Mouse (Mus musculus): ENCODE results near the gene Lpp. TPM values are rescaled to one million over a fixed set of nuclear protein-coding genes. Genes with fewer than 3 reads are reported as not detected.

Lpp gene
- polyA plus RNA-seq, 1 experiment = 176 TPM

GRCm38 (mm10) chr16:24829860-24830259 is 436.6 kb downstream of the Lpp start:
- no peak overlapping the region for H3K4me3 ChIP-seq (ENCODE audit: control insufficient read depth, low read depth, low read length)
- no peaks in the 10 kb centered on the region for H3K36me3 ChIP-seq (ENCODE audit: control insufficient read depth, insufficient read depth, low read length)
- no peaks in the 10 kb centered on the region for H3K27me3 ChIP-seq (ENCODE audit: control insufficient read depth, insufficient read depth, low read length)
- no peak overlapping the region for H3K27ac ChIP-seq (ENCODE audit: control insufficient read depth, insufficient read depth, low read depth, low read length)
- TF ChIP-seq CTCF (IDR thresholded peaks at IDR 0.05; ENCODE audit: control insufficient read depth, insufficient read depth, insufficient replicate concordance, low read depth, low read length) = no peak
- TF ChIP-seq POLR2A (IDR thresholded peaks at IDR 0.05; ENCODE audit: control insufficient read depth, low read depth, low read length) = no peak
- no peaks in the 10 kb centered on the region for H3K4me1 ChIP-seq (ENCODE audit: control insufficient read depth, insufficient read depth, low read length)

- no peak for TF ChIP-seq CTCF (IDR thresholded peaks at IDR 0.05; ENCODE audit: control insufficient read depth, insufficient read depth, insufficient replicate concordance, low read depth, low read length)
- no peak for TF ChIP-seq POLR2A (IDR thresholded peaks at IDR 0.05; ENCODE audit: control insufficient read depth, low read depth, low read length)
- H3K27ac ChIP-seq (ENCODE audit: control insufficient read depth, insufficient read depth, low read depth, low read length) = no peak overlapping the region
- H3K36me3 ChIP-seq (ENCODE audit: control insufficient read depth, insufficient read depth, low read length) = no peaks in the 10 kb centered on the region
- no peaks in the 10 kb centered on the region for H3K4me1 ChIP-seq (ENCODE audit: control insufficient read depth, insufficient read depth, low read length)
- no peaks in the 10 kb centered on the region for H3K27me3 ChIP-seq (ENCODE audit: control insufficient read depth, insufficient read depth, low read length)
- H3K4me3 ChIP-seq (ENCODE audit: control insufficient read depth, low read depth, low read length) = no peak overlapping the region
Observed at GRCm38 (mm10) chr16:24830939-24831338, 437.6 kb downstream of the Lpp start.

GRCm38 (mm10) chr16:24833221-24833620 is 439.9 kb downstream of the Lpp start:
- H3K4me1 ChIP-seq (ENCODE audit: control insufficient read depth, insufficient read depth, low read length) = no peaks in the 10 kb centered on the region
- H3K27me3 ChIP-seq (ENCODE audit: control insufficient read depth, insufficient read depth, low read length) = no peaks in the 10 kb centered on the region
- H3K4me3 ChIP-seq (ENCODE audit: control insufficient read depth, low read depth, low read length) = no peak overlapping the region
- no peaks in the 10 kb centered on the region for H3K36me3 ChIP-seq (ENCODE audit: control insufficient read depth, insufficient read depth, low read length)
- TF ChIP-seq CTCF (IDR thresholded peaks at IDR 0.05; ENCODE audit: control insufficient read depth, insufficient read depth, insufficient replicate concordance, low read depth, low read length) (no peak), POLR2A (IDR thresholded peaks at IDR 0.05; ENCODE audit: control insufficient read depth, low read depth, low read length) (no peak)
- H3K27ac ChIP-seq (ENCODE audit: control insufficient read depth, insufficient read depth, low read depth, low read length) = no peak overlapping the region

GRCm38 (mm10) chr16:24834536-24834935 is 441.2 kb downstream of the Lpp start:
- no peaks in the 10 kb centered on the region for H3K4me1 ChIP-seq (ENCODE audit: control insufficient read depth, insufficient read depth, low read length)
- no peaks in the 10 kb centered on the region for H3K36me3 ChIP-seq (ENCODE audit: control insufficient read depth, insufficient read depth, low read length)
- TF ChIP-seq POLR2A (IDR thresholded peaks at IDR 0.05; ENCODE audit: control insufficient read depth, low read depth, low read length) (no peak), CTCF (IDR thresholded peaks at IDR 0.05; ENCODE audit: control insufficient read depth, insufficient read depth, insufficient replicate concordance, low read depth, low read length) (no peak)
- H3K27ac ChIP-seq (ENCODE audit: control insufficient read depth, insufficient read depth, low read depth, low read length) = no peak overlapping the region
- H3K4me3 ChIP-seq (ENCODE audit: control insufficient read depth, low read depth, low read length) = no peak overlapping the region
- no peaks in the 10 kb centered on the region for H3K27me3 ChIP-seq (ENCODE audit: control insufficient read depth, insufficient read depth, low read length)

- no peaks in the 10 kb centered on the region for H3K27me3 ChIP-seq (ENCODE audit: control insufficient read depth, insufficient read depth, low read length)
- TF ChIP-seq CTCF (IDR thresholded peaks at IDR 0.05; ENCODE audit: control insufficient read depth, insufficient read depth, insufficient replicate concordance, low read depth, low read length) (no peak), POLR2A (IDR thresholded peaks at IDR 0.05; ENCODE audit: control insufficient read depth, low read depth, low read length) (no peak)
- no peaks in the 10 kb centered on the region for H3K4me1 ChIP-seq (ENCODE audit: control insufficient read depth, insufficient read depth, low read length)
- H3K36me3 ChIP-seq (ENCODE audit: control insufficient read depth, insufficient read depth, low read length) = no peaks in the 10 kb centered on the region
- H3K27ac ChIP-seq (ENCODE audit: control insufficient read depth, insufficient read depth, low read depth, low read length) = no peak overlapping the region
- H3K4me3 ChIP-seq (ENCODE audit: control insufficient read depth, low read depth, low read length) = no peak overlapping the region
Observed at GRCm38 (mm10) chr16:24836550-24836949, 443.2 kb downstream of the Lpp start.

GRCm38 (mm10) chr16:24839018-24839417 is 445.7 kb downstream of the Lpp start:
- no peaks in the 10 kb centered on the region for H3K4me1 ChIP-seq (ENCODE audit: control insufficient read depth, insufficient read depth, low read length)
- H3K27ac ChIP-seq (ENCODE audit: control insufficient read depth, insufficient read depth, low read depth, low read length) = no peak overlapping the region
- H3K36me3 ChIP-seq (ENCODE audit: control insufficient read depth, insufficient read depth, low read length) = no peaks in the 10 kb centered on the region
- no peaks in the 10 kb centered on the region for H3K27me3 ChIP-seq (ENCODE audit: control insufficient read depth, insufficient read depth, low read length)
- TF ChIP-seq POLR2A (IDR thresholded peaks at IDR 0.05; ENCODE audit: control insufficient read depth, low read depth, low read length) (no peak), CTCF (IDR thresholded peaks at IDR 0.05; ENCODE audit: control insufficient read depth, insufficient read depth, insufficient replicate concordance, low read depth, low read length) (no peak)
- H3K4me3 ChIP-seq (ENCODE audit: control insufficient read depth, low read depth, low read length) = no peak overlapping the region

- H3K27ac ChIP-seq (ENCODE audit: control insufficient read depth, insufficient read depth, low read depth, low read length) = no peak overlapping the region
- TF ChIP-seq POLR2A (IDR thresholded peaks at IDR 0.05; ENCODE audit: control insufficient read depth, low read depth, low read length) (no peak), CTCF (IDR thresholded peaks at IDR 0.05; ENCODE audit: control insufficient read depth, insufficient read depth, insufficient replicate concordance, low read depth, low read length) (no peak)
- H3K36me3 ChIP-seq (ENCODE audit: control insufficient read depth, insufficient read depth, low read length) = no peaks in the 10 kb centered on the region
- no peaks in the 10 kb centered on the region for H3K27me3 ChIP-seq (ENCODE audit: control insufficient read depth, insufficient read depth, low read length)
- H3K4me1 ChIP-seq (ENCODE audit: control insufficient read depth, insufficient read depth, low read length) = no peaks in the 10 kb centered on the region
- H3K4me3 ChIP-seq (ENCODE audit: control insufficient read depth, low read depth, low read length) = no peak overlapping the region
Observed at GRCm38 (mm10) chr16:24840073-24840472, 446.8 kb downstream of the Lpp start.

GRCm38 (mm10) chr16:24846141-24846540 is 452.8 kb downstream of the Lpp start:
- no peak overlapping the region for H3K4me3 ChIP-seq (ENCODE audit: control insufficient read depth, low read depth, low read length)
- H3K4me1 ChIP-seq (ENCODE audit: control insufficient read depth, insufficient read depth, low read length) = no peaks in the 10 kb centered on the region
- H3K36me3 ChIP-seq (ENCODE audit: control insufficient read depth, insufficient read depth, low read length) = no peaks in the 10 kb centered on the region
- H3K27ac ChIP-seq (ENCODE audit: control insufficient read depth, insufficient read depth, low read depth, low read length) = no peak overlapping the region
- TF ChIP-seq CTCF (IDR thresholded peaks at IDR 0.05; ENCODE audit: control insufficient read depth, insufficient read depth, insufficient replicate concordance, low read depth, low read length) (no peak), POLR2A (IDR thresholded peaks at IDR 0.05; ENCODE audit: control insufficient read depth, low read depth, low read length) (no peak)
- H3K27me3 ChIP-seq (ENCODE audit: control insufficient read depth, insufficient read depth, low read length) = no peaks in the 10 kb centered on the region

Data from testis, adult 2 months (tissue).